Mouse (Mus musculus): ENCODE data around the gene Orai1. TPM values are rescaled to one million over a fixed set of nuclear protein-coding genes. Genes with fewer than 3 reads are reported as not detected.

Gene Orai1
- polyA plus RNA-seq, 1 experiment from 2014 or later = 13.1 TPM

DNA sequence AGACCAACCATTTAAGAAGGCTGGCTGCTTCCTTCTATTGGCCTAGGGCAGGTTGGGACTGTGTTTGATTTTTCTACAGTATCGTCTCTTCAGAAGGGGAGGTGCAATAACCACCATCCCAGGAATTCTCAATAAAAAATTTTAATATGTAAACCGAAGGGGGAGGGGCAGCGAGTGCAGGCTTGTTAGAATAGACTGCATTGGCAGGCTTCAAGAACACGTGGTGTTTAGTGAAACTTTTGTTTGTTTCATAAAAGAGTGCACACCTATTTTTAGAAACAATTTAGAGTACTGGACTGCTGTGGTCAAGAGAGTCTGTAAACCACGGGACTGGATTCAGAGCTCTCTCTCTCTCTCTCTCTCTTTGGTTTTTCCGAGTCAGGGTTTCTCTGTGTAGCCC lies 8.2 kb downstream of the Orai1 start:
- Histone ChIP-seq H3K36me3 (no peaks in the 10 kb centered on the region; the same call in 1 of the 2 replicates), H3K4me3 (no peak overlapping the region), H3K27me3 (no peaks in the 10 kb centered on the region), H3K9me3 (no peaks in the 10 kb centered on the region), H3K4me2 (no peak overlapping the region), H3K4me1 (replicated peaks) (peaks cover 25% of the 10 kb centered on the region), H3K27ac (replicated peaks) (no peak overlapping the region), H3K9ac (no peak overlapping the region)
- 87% methylated on average over 6 of the region's 6 CpGs for WGBS
- no peak for ATAC-seq (ENCODE audit: low read depth)

GRCm38 (mm10) chr5:123024312-123024711 lies 9.4 kb downstream of the Orai1 start:
- WGBS = 91% methylated on average over 6 of the region's 6 CpGs
- Histone ChIP-seq H3K4me3 (no peak overlapping the region), H3K27ac (replicated peaks) (no peak overlapping the region)

GRCm38 (mm10) chr5:123024965-123025573 lies 10.2 kb downstream of the Orai1 start:
- H3K4me1 ChIP-seq (replicated peaks) = peaks cover 8% of the 10 kb centered on the region
- WGBS = 64% methylated on average over 9 of the region's 9 CpGs
- H3K9ac ChIP-seq = no peak overlapping the region
- no peaks in the 10 kb centered on the region for H3K9me3 ChIP-seq
- no peak overlapping the region for H3K27ac ChIP-seq (replicated peaks)
- H3K4me3 ChIP-seq = no peak overlapping the region
- H3K4me2 ChIP-seq = no peak overlapping the region
- peaks cover 10% of the 10 kb centered on the region for H3K36me3 ChIP-seq
- no peak for ATAC-seq (ENCODE audit: low read depth)
- H3K27me3 ChIP-seq = no peaks in the 10 kb centered on the region

More at GRCm38 (mm10) chr5:123024312-123024711, 9.4 kb downstream of the Orai1 start:
- no peak for ATAC-seq (ENCODE audit: low read depth)
- Histone ChIP-seq H3K9ac (no peak overlapping the region), H3K4me1 (replicated peaks) (peaks cover 16% of the 10 kb centered on the region), H3K4me2 (no peak overlapping the region), H3K36me3 (peaks cover 5% of the 10 kb centered on the region), H3K9me3 (no peaks in the 10 kb centered on the region), H3K27me3 (no peaks in the 10 kb centered on the region)

DNA sequence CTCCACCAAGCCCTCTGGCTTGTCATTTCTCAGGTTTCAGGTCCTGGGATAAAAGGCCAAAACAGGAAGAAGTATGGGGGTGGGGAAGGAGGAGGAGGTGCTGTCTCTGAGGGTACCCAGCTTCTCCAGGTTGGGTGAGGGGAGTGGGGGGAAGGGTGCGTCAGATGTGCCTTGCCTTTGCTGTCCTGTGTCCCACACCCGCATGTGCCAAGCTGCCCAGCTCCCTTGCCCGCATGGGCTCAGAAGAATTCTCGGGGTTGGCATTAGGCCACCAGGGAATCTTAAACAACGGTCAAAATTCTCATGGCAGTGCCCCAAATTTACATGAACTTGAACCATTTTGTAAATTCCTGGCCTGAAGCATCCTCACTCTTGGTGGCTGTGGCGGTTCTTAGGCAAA lies 11.5 kb downstream of the Orai1 start:
- H3K27me3 ChIP-seq = no peaks in the 10 kb centered on the region
- no peak overlapping the region for H3K27ac ChIP-seq (replicated peaks)
- H3K9me3 ChIP-seq = no peaks in the 10 kb centered on the region
- 71% methylated on average over 6 of the region's 6 CpGs for WGBS
- H3K4me2 ChIP-seq = no peak overlapping the region
- no peak overlapping the region for H3K4me3 ChIP-seq
- ATAC-seq (ENCODE audit: low read depth) = no peak
- peaks cover 8% of the 10 kb centered on the region; the same call in 1 of the 2 replicates for H3K4me1 ChIP-seq (replicated peaks)
- peaks cover 20% of the 10 kb centered on the region for H3K36me3 ChIP-seq
- H3K9ac ChIP-seq = no peak overlapping the region

GRCm38 (mm10) chr5:123027436-123027835 lies 12.6 kb downstream of the Orai1 start:
- no peak overlapping the region for H3K9ac ChIP-seq
- peaks cover 8% of the 10 kb centered on the region; the same call in 1 of the 2 replicates for H3K4me1 ChIP-seq (replicated peaks)
- no peak for ATAC-seq (ENCODE audit: low read depth)
- no peak overlapping the region for H3K4me3 ChIP-seq
- WGBS = 76% methylated on average over 6 of the region's 6 CpGs
- no peak overlapping the region for H3K4me2 ChIP-seq
- no peak overlapping the region for H3K27ac ChIP-seq (replicated peaks)
- peaks cover 30% of the 10 kb centered on the region for H3K36me3 ChIP-seq
- no peaks in the 10 kb centered on the region for H3K27me3 ChIP-seq
- H3K9me3 ChIP-seq = no peaks in the 10 kb centered on the region

DNA sequence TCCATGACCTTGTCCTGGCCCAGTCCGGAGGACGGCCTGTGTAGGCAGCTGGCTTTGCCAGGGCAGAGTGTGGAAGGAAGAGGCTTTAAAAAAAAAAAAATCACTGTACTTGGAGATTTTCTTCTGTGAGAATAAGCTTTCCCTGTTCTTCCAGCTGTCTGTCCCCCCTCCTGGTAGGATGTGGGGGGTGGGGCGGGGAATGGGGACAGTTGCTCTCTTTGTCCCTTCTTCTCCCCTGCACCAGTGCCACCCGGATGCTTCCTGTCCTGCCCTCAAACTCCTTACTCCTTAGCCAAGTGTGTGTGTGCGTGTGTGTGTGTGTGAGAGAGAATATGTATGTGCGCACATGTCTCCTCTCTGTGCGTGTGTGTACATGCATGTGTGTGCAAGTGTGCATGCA lies 14.9 kb downstream of the Orai1 start:
- Histone ChIP-seq H3K9ac (no peak overlapping the region), H3K4me1 (replicated peaks) (peaks cover 8% of the 10 kb centered on the region; the same call in 1 of the 2 replicates), H3K27me3 (no peaks in the 10 kb centered on the region), H3K36me3 (peaks cover 30% of the 10 kb centered on the region), H3K27ac (replicated peaks) (no peak overlapping the region), H3K4me2 (no peak overlapping the region), H3K9me3 (no peaks in the 10 kb centered on the region), H3K4me3 (no peak overlapping the region)
- WGBS = 84% methylated on average over 7 of the region's 7 CpGs
- ATAC-seq (ENCODE audit: low read depth) = no peak

- 90% methylated on average over 3 of the region's 3 CpGs for WGBS
- no peak for ATAC-seq (ENCODE audit: low read depth)
Measured at GRCm38 (mm10) chr5:123031312-123031711, 16.4 kb downstream of the Orai1 start.

GRCm38 (mm10) chr5:123033646-123034160 lies 18.8 kb downstream of the Orai1 start:
- H3K4me3 ChIP-seq = no peak overlapping the region
- WGBS = 86% methylated on average over 7 of the region's 7 CpGs
- H3K36me3 ChIP-seq = peaks cover 30% of the 10 kb centered on the region
- H3K27me3 ChIP-seq = no peaks in the 10 kb centered on the region
- no peaks in the 10 kb centered on the region for H3K9me3 ChIP-seq
- no peak overlapping the region for H3K9ac ChIP-seq
- H3K4me1 ChIP-seq (replicated peaks) = no peaks in the 10 kb centered on the region
- no peak for ATAC-seq (ENCODE audit: low read depth)
- H3K27ac ChIP-seq (replicated peaks) = no peak overlapping the region
- H3K4me2 ChIP-seq = no peak overlapping the region

More at GRCm38 (mm10) chr5:123031312-123031711, 16.4 kb downstream of the Orai1 start:
- H3K4me3 ChIP-seq = no peak overlapping the region
- no peak overlapping the region for H3K27ac ChIP-seq (replicated peaks)
- peaks cover 30% of the 10 kb centered on the region for H3K36me3 ChIP-seq
- no peak overlapping the region for H3K4me2 ChIP-seq
- H3K4me1 ChIP-seq (replicated peaks) = 0 out of 2 replicates have a peak, but pooled peaks cover 4% of the 10 kb centered on the region
- H3K27me3 ChIP-seq = no peaks in the 10 kb centered on the region
- H3K9me3 ChIP-seq = no peaks in the 10 kb centered on the region
- H3K9ac ChIP-seq = no peak overlapping the region

- 81% methylated on average over 4 of the region's 4 CpGs for WGBS
- Histone ChIP-seq H3K4me1 (replicated peaks) (0 out of 2 replicates have a peak, but pooled peaks cover 9% of the 10 kb centered on the region), H3K27ac (replicated peaks) (no peak overlapping the region), H3K36me3 (peaks cover 20% of the 10 kb centered on the region), H3K27me3 (no peaks in the 10 kb centered on the region), H3K4me3 (no peak overlapping the region), H3K9ac (no peak overlapping the region), H3K9me3 (no peaks in the 10 kb centered on the region), H3K4me2 (no peak overlapping the region)
- no peak for ATAC-seq (ENCODE audit: low read depth)
Measured at GRCm38 (mm10) chr5:123035089-123035488, 20.2 kb downstream of the Orai1 start.

GRCm38 (mm10) chr5:123035564-123035963 lies 20.7 kb downstream of the Orai1 start:
- H3K27me3 ChIP-seq = no peaks in the 10 kb centered on the region
- no peak overlapping the region for H3K4me3 ChIP-seq
- H3K9me3 ChIP-seq = no peaks in the 10 kb centered on the region
- no peak overlapping the region for H3K4me2 ChIP-seq
- WGBS = 31% methylated on average over 6 of the region's 6 CpGs
- no peak for ATAC-seq (ENCODE audit: low read depth)
- no peak overlapping the region for H3K9ac ChIP-seq
- H3K27ac ChIP-seq (replicated peaks) = no peak overlapping the region
- 0 out of 2 replicates have a peak, but pooled peaks cover 9% of the 10 kb centered on the region for H3K4me1 ChIP-seq (replicated peaks)
- peaks cover 15% of the 10 kb centered on the region for H3K36me3 ChIP-seq

DNA sequence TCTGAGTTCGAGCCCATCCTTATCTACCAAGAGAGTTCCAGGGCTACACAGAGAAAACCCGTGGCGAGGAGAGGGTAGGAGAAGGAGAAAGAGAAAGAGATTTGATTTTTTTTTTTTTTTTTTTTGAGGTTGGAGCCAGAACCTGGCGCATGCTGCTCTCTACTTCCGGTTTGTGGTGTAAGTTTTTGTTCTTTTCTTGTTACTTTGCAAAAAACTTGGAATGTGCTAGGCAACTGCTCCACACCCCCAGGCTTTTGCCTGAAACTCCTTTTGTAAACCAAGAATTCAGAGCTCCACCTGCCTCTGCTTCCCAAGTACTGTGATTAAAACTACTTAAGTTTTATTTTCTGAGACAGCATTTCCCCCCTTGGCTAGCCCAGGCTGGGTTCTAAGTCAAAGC lies 23.2 kb downstream of the Orai1 start:
- Histone ChIP-seq H3K9ac (no peak overlapping the region), H3K9me3 (no peaks in the 10 kb centered on the region), H3K27me3 (no peaks in the 10 kb centered on the region), H3K4me3 (no peak overlapping the region), H3K4me2 (no peak overlapping the region), H3K27ac (replicated peaks) (no peak overlapping the region), H3K4me1 (replicated peaks) (0 out of 2 replicates have a peak, but pooled peaks cover 9% of the 10 kb centered on the region), H3K36me3 (no peaks in the 10 kb centered on the region)
- 91% methylated on average over 5 of the region's 5 CpGs for WGBS
- no peak for ATAC-seq (ENCODE audit: low read depth)

DNA sequence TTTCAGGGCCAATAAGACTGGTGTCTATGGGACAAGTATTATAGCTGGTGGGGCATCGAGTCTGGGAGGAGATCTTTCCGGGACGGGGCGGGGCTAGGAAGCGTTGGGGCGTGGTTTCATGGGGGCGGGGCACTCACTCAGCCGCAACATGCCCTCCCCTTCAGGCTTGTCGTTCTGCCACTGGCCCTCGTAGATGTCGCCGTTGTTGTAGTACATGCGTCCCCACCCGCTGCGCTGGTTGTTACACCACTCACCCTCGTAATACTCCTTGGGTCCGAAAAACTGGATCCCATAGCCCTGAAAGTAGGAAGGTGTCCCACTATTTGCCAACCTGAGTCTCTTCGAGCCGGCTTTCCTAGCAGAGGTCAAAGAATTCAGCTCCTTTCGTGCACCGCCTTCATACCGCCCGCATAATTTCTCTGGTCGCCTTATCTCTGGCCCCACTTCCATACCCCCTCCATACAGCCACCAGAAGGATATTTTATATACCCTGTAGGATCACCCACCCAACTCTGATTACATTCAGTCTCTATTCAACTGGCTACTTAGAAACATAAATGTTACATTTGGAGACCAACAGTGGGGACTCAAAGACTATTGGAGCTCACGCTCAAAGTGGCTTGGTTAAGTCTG lies 24.4 kb downstream of the Orai1 start:
- peak overlapping the region; percentile 19; the same call in 1 of the 2 replicates for H3K4me3 ChIP-seq
- H3K9ac ChIP-seq = 0 out of 2 replicates have a peak overlapping the region, but pooled peaks have one; percentile 38
- no peaks in the 10 kb centered on the region for H3K27me3 ChIP-seq
- peak; percentile 40; the same call in 1 of the 2 replicates for ATAC-seq (ENCODE audit: low read depth)
- peak overlapping the region; percentile 53 for H3K4me2 ChIP-seq
- no peaks in the 10 kb centered on the region for H3K36me3 ChIP-seq
- 5% methylated on average over 25 of the region's 25 CpGs for WGBS
- no peaks in the 10 kb centered on the region for H3K9me3 ChIP-seq
- 0 out of 2 replicates have a peak, but pooled peaks cover 9% of the 10 kb centered on the region for H3K4me1 ChIP-seq (replicated peaks)
- no peak overlapping the region for H3K27ac ChIP-seq (replicated peaks)
